ENCODE assay signal across 23 mouse cellular contexts in genomic region chr6:84677770-84678169, GRCm38 (mm10).
"Had no signal": no experiment of that assay in that cellular context is flagged by ENCODE, and none has a peak within 500 bp of the region (broad histone marks: within the 10 kb centered on the region; RNA-seq: fewer than 3 reads in every experiment).

No protein-coding gene starts in this region.

- ATAC-seq: forebrain, postnatal 0 days; hindbrain, postnatal 0 days; intestine, embryonic 16.5 days; liver, embryonic 12.5 days had no signal

- H3K4me2 ChIP-seq: heart, embryonic 11.5 days; hindbrain, embryonic 13.5 days; hindbrain, embryonic 15.5 days; kidney, embryonic 15.5 days; limb, embryonic 13.5 days; limb, embryonic 15.5 days; liver, embryonic 12.5 days had no signal

- H3K27ac ChIP-seq: hindbrain, embryonic 13.5 days; hindbrain, embryonic 15.5 days; hindbrain, postnatal 0 days; kidney, embryonic 15.5 days; kidney, postnatal 0 days; limb, embryonic 13.5 days; limb, embryonic 15.5 days; liver, embryonic 12.5 days; liver, embryonic 14.5 days had no signal

- H3K9me3 ChIP-seq: hindbrain, embryonic 15.5 days; kidney, embryonic 15.5 days; limb, embryonic 15.5 days; liver, embryonic 12.5 days had no signal

- H3K36me3 ChIP-seq: hindbrain, embryonic 15.5 days; kidney, embryonic 15.5 days; limb, embryonic 15.5 days; liver, embryonic 12.5 days had no signal

- H3K9ac ChIP-seq: forebrain, postnatal 0 days; hindbrain, embryonic 13.5 days; hindbrain, embryonic 15.5 days; kidney, embryonic 15.5 days; limb, embryonic 13.5 days; limb, embryonic 15.5 days; liver, embryonic 12.5 days; liver, embryonic 14.5 days had no signal

- H3K27me3 ChIP-seq: hindbrain, embryonic 13.5 days; hindbrain, embryonic 15.5 days; kidney, embryonic 15.5 days; limb, embryonic 13.5 days; limb, embryonic 15.5 days; liver, embryonic 12.5 days had no signal

- H3K4me1 ChIP-seq: hindbrain, embryonic 13.5 days; hindbrain, embryonic 15.5 days; kidney, embryonic 15.5 days; limb, embryonic 13.5 days; limb, embryonic 15.5 days; liver, embryonic 12.5 days had no signal

- DNase-seq: forebrain, postnatal 0 days; gastrocnemius, postnatal 14 days; gastrocnemius, postnatal 36 days; heart, postnatal 14 days; kidney, adult 11 months; kidney, adult 2 months; kidney, adult 9 months; kidney, postnatal 14 days; kidney, postnatal 36 days; layer of hippocampus, adult 9-11 months; layer of hippocampus, postnatal 36 days; left cerebral cortex, postnatal 4 days had no signal

- H3K4me3 ChIP-seq: hindbrain, embryonic 13.5 days; hindbrain, embryonic 15.5 days; kidney, embryonic 15.5 days; limb, embryonic 13.5 days; limb, embryonic 15.5 days; liver, embryonic 12.5 days had no signal
